Mouse (Mus musculus) neural tube, embryonic 12.5 days (tissue): Measurements from ENCODE around the gene Snx11. TPM values are rescaled to one million over a fixed set of nuclear protein-coding genes. Genes with fewer than 3 reads are reported as not detected.

Source experiments
- ATAC-seq: fragments of 200-750 bp; cut with Nextera tagmentation; 2 replicates; pipeline ENCODE4 v1.8.0; 2017; ENCODE audit warnings: low read depth, mild to moderate bottlenecking, moderate TSS enrichment, moderate library complexity; ENCODE audit not compliant: low FRiP score
- H3K27ac ChIP-seq: fragments of 300-500 bp; sonication (generic); 2 replicates; pipeline ENCODE4 v1.5.1; 2016
- H3K27me3 ChIP-seq: fragments of 300-500 bp; sonication (generic); replicated peaks from 2 replicates; pipeline ENCODE4 v1.6.1; 2016; ENCODE audit warnings: mild to moderate bottlenecking
- H3K36me3 ChIP-seq: fragments of 300-500 bp; sonication (generic); 2 replicates; pipeline ENCODE4 v1.6.1; 2016; ENCODE audit warnings: mild to moderate bottlenecking
- H3K4me1 ChIP-seq: fragments of 300-500 bp; sonication (generic); 2 replicates; pipeline ENCODE4 v1.6.1; 2016
- H3K4me2 ChIP-seq: fragments of 300-500 bp; sonication (generic); replicated peaks from 2 replicates; pipeline ENCODE4 v1.6.1; 2016; ENCODE audit warnings: mild to moderate bottlenecking
- H3K4me3 ChIP-seq: fragments of 300-500 bp; sonication (generic); 2 replicates; pipeline ENCODE4 v1.5.1; 2016
- H3K9ac ChIP-seq: fragments of 300-500 bp; sonication (generic); 2 replicates; pipeline ENCODE4 v1.6.1; 2016; ENCODE audit warnings: mild to moderate bottlenecking
- H3K9me3 ChIP-seq: fragments of 300-500 bp; sonication (generic); 2 replicates; pipeline ENCODE4 v1.6.1; 2016; ENCODE audit warnings: mild to moderate bottlenecking
- WGBS: fragments of 180-500 bp; shearing (Covaris S2); methylation state at CpG from one replicate; pipeline ENCODE4 v1.1.7; 2016; 5-methylcytosine and 5-hydroxymethylcytosine counted together
- polyA plus RNA-seq: library from polyadenylated mRNA; unstranded; fragments of >200 nt; fragmentation: Nextera tagmentation; extraction: Ambion mirVana; gene quantifications from 2 replicates; pipeline ENCODE4 v1.2.1, GENCODE M21; 2016

Snx11 gene
- 57.0 and 58.4 TPM in 2 replicates for polyA plus RNA-seq

GRCm38 (mm10) chr11:96776968-96777962 is at the start of gene Snx11:
Gene Snx11, minus strand, starts transcription at chr11:96777559.
- Histone ChIP-seq H3K4me3 (peak within 1 kb of the TSS; percentile 77), H3K27me3 (no peaks in the 10 kb centered on the region), H3K27ac (peak within 1 kb of the TSS; percentile 53; the same call in 1 of the 2 replicates), H3K4me1 (peaks cover 24% of the 10 kb centered on the region), H3K9ac (peak within 1 kb of the TSS; percentile 64), H3K9me3 (no peaks in the 10 kb centered on the region), H3K36me3 (peaks cover 15% of the 10 kb centered on the region), H3K4me2 (peak within 1 kb of the TSS; percentile 74)
- WGBS, result under 1% methylated on average over 59 of the region's 59 CpGs
- ATAC-seq, result peak; percentile 99

GRCm38 (mm10) chr11:96826481-96826880 is 49.1 kb upstream of the Snx11 start:
- 64% methylated on average over 2 of the region's 2 CpGs for WGBS
- H3K4me1 ChIP-seq, result peaks cover 65% of the 10 kb centered on the region
- H3K9ac ChIP-seq, result peak overlapping the region; percentile 18; the same call in 1 of the 2 replicates
- no peak for ATAC-seq
- H3K4me3 ChIP-seq, result no peak overlapping the region
- no peak overlapping the region for H3K27ac ChIP-seq
- H3K4me2 ChIP-seq, result peak overlapping the region; percentile 97
- H3K36me3 ChIP-seq, result peaks cover 28% of the 10 kb centered on the region
- no peaks in the 10 kb centered on the region for H3K27me3 ChIP-seq
- no peaks in the 10 kb centered on the region for H3K9me3 ChIP-seq

- Histone ChIP-seq H3K27ac (peak overlapping the region; percentile 88; the same call in 1 of the 2 replicates), H3K27me3 (no peaks in the 10 kb centered on the region), H3K4me2 (peak overlapping the region; percentile 97), H3K9ac (peak overlapping the region; percentile 38; the same call in 1 of the 2 replicates), H3K4me1 (peaks cover 60% of the 10 kb centered on the region), H3K9me3 (no peaks in the 10 kb centered on the region), H3K36me3 (peaks cover 44% of the 10 kb centered on the region), H3K4me3 (no peak overlapping the region)
- ATAC-seq, result no peak
- 43% methylated on average over 7 of the region's 7 CpGs for WGBS
Measured at GRCm38 (mm10) chr11:96824783-96825495, 47.6 kb upstream of the Snx11 start.

- H3K27me3 ChIP-seq, result no peaks in the 10 kb centered on the region
- 3% methylated on average over 22 of the region's 26 CpGs for WGBS
- ATAC-seq, result peak; percentile 88
- peaks cover 60% of the 10 kb centered on the region for H3K4me1 ChIP-seq
- peak overlapping the region; percentile 70 for H3K9ac ChIP-seq
- peak overlapping the region; percentile 88 for H3K27ac ChIP-seq
- H3K36me3 ChIP-seq, result peaks cover 52% of the 10 kb centered on the region
- peak overlapping the region; percentile 56 for H3K4me3 ChIP-seq
- no peaks in the 10 kb centered on the region for H3K9me3 ChIP-seq
- peak overlapping the region; percentile 97 for H3K4me2 ChIP-seq
Measured at GRCm38 (mm10) chr11:96823880-96824782, 46.8 kb upstream of the Snx11 start.

GRCm38 (mm10) chr11:96823471-96823837 is 46.1 kb upstream of the Snx11 start:
- Histone ChIP-seq H3K4me3 (peak overlapping the region; percentile 56), H3K4me2 (peak overlapping the region; percentile 97), H3K9me3 (no peaks in the 10 kb centered on the region), H3K4me1 (peaks cover 55% of the 10 kb centered on the region), H3K36me3 (peaks cover 58% of the 10 kb centered on the region), H3K9ac (peak overlapping the region; percentile 70), H3K27ac (peak overlapping the region; percentile 66), H3K27me3 (no peaks in the 10 kb centered on the region)
- 9% methylated on average over 13 of the region's 13 CpGs for WGBS
- ATAC-seq, result peak; percentile 43

GRCm38 (mm10) chr11:96822675-96823470 is 45.5 kb upstream of the Snx11 start:
- peaks cover 62% of the 10 kb centered on the region for H3K36me3 ChIP-seq

GRCm38 (mm10) chr11:96821956-96822355 is 44.6 kb upstream of the Snx11 start:
- H3K4me2 ChIP-seq, result no peak overlapping the region
- no peaks in the 10 kb centered on the region for H3K9me3 ChIP-seq
- H3K9ac ChIP-seq, result no peak overlapping the region
- no peak overlapping the region for H3K4me3 ChIP-seq
- WGBS, result 97% methylated on average over 10 of the region's 10 CpGs
- peaks cover 62% of the 10 kb centered on the region for H3K36me3 ChIP-seq
- ATAC-seq, result no peak
- no peak overlapping the region for H3K27ac ChIP-seq
- peaks cover 41% of the 10 kb centered on the region for H3K4me1 ChIP-seq
- H3K27me3 ChIP-seq, result no peaks in the 10 kb centered on the region

More at GRCm38 (mm10) chr11:96822675-96823470, 45.5 kb upstream of the Snx11 start:
- H3K4me3 ChIP-seq, result peak overlapping the region; percentile 56
- no peaks in the 10 kb centered on the region for H3K27me3 ChIP-seq
- H3K9me3 ChIP-seq, result no peaks in the 10 kb centered on the region
- ATAC-seq, result no peak
- peaks cover 50% of the 10 kb centered on the region for H3K4me1 ChIP-seq
- H3K4me2 ChIP-seq, result peak overlapping the region; percentile 97
- no peak overlapping the region; the same call in 1 of the 2 replicates for H3K27ac ChIP-seq
- WGBS, result 52% methylated on average over 4 of the region's 4 CpGs
- H3K9ac ChIP-seq, result peak overlapping the region; percentile 70

GRCm38 (mm10) chr11:96818128-96818710 is 40.9 kb upstream of the Snx11 start:
- 82% methylated on average over 8 of the region's 8 CpGs for WGBS
- no peak overlapping the region for H3K9ac ChIP-seq
- peaks cover 70% of the 10 kb centered on the region for H3K36me3 ChIP-seq
- no peaks in the 10 kb centered on the region for H3K9me3 ChIP-seq
- no peak overlapping the region for H3K4me2 ChIP-seq
- ATAC-seq, result no peak
- no peak overlapping the region for H3K4me3 ChIP-seq
- no peak overlapping the region for H3K27ac ChIP-seq
- no peaks in the 10 kb centered on the region for H3K27me3 ChIP-seq
- H3K4me1 ChIP-seq, result peaks cover 5% of the 10 kb centered on the region

GRCm38 (mm10) chr11:96816979-96817378 is 39.6 kb upstream of the Snx11 start:
- H3K9ac ChIP-seq, result no peak overlapping the region
- H3K4me2 ChIP-seq, result no peak overlapping the region
- no peaks in the 10 kb centered on the region for H3K9me3 ChIP-seq
- peaks cover 68% of the 10 kb centered on the region for H3K36me3 ChIP-seq
- no peak for ATAC-seq
- 74% methylated on average over 5 of the region's 5 CpGs for WGBS
- H3K4me1 ChIP-seq, result no peaks in the 10 kb centered on the region
- H3K4me3 ChIP-seq, result no peak overlapping the region
- H3K27ac ChIP-seq, result no peak overlapping the region
- H3K27me3 ChIP-seq, result no peaks in the 10 kb centered on the region

GRCm38 (mm10) chr11:96816494-96816893 is 39.1 kb upstream of the Snx11 start:
- H3K27me3 ChIP-seq, result no peaks in the 10 kb centered on the region
- WGBS, result 95% methylated on average over 1 of the region's 1 CpGs
- no peak overlapping the region for H3K9ac ChIP-seq
- no peak overlapping the region for H3K4me2 ChIP-seq
- H3K36me3 ChIP-seq, result peaks cover 68% of the 10 kb centered on the region
- H3K4me1 ChIP-seq, result no peaks in the 10 kb centered on the region
- no peak overlapping the region for H3K27ac ChIP-seq
- no peak overlapping the region for H3K4me3 ChIP-seq
- no peaks in the 10 kb centered on the region for H3K9me3 ChIP-seq
- ATAC-seq, result no peak
